Mouse (Mus musculus): ENCODE data around the gene Cask.
"Not testable (repeated sequence)": the region's sequence is repeated elsewhere in the genome, so short reads cannot be mapped to it uniquely, and the experiment has no call there.

Gene Cask

DNA sequence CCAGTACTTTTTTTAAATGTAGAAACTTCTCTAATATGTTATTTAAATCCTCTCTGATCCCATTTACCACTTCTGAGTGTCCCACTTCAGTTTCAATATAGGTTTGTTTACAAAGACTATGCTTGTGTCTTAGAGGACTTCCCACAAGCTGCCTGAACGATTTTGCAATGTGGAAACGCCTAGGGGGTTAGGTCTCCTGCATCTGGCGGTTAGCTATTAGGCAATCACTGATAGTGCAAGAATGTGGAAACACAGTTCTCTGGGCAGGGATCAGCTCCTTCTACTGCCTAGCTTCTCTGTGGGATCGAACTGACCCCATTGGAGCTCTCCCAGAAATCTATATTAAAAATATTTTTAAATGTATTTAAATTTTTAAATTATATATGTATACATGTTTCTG lies at the start of gene Cask:
Gene Cask (minus strand): TSS at position 83 of the 400 bp plus-strand sequence.
- no peak for DNase-seq (ENCODE audit: low spot score in 2 of 2)

DNA sequence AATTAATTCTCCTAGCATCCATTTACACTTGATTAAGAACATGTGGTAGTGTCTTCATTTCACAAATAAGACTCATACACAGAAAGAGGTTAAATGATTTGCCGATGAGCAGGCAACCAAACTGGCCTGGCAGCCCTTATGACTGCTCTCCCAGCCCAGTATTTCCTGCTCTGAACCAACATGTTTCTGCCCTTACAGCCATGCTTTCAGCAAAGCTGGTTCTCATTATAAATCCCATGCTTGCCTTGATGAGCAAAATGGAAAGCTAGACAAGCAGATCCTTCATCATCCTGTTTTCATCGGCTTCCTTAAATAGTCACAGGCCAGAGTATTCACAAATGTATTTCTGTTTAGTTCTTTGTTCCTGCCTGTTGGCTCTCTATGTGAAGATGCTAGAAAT lies 38.8 kb upstream of the Cask start:
- no peak for DNase-seq (ENCODE audit: low spot score in 2 of 2)

DNA sequence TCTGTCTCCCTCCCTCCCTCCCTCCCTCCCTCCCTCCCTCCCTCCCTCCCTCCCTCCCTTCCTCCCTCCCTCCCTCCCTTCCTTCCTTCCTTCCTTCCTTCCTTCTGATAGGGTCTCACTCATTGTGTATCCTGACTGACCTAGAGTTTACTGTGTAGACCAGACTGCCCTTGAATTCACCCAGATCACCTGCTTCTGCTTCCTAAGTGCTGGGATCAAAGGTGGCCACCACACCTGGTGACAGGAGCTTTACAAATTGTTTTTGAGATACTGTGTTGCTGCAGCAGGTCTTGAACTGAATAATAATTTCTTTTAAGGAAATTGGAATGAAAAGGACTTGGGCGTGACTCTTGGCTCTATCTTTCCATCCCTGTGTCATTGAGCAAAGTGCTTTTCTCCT lies 33.2 kb upstream of the Cask start:
- DNase-seq (ENCODE audit: low spot score in 2 of 2): no peak

- no peak for DNase-seq (ENCODE audit: low spot score in 2 of 2)
Observed at GRCm38 (mm10) chrX:13881969-13882368, 30.8 kb upstream of the Cask start.

GRCm38 (mm10) chrX:13860145-13860544 lies 9.0 kb upstream of the Cask start:
- no peak for DNase-seq (ENCODE audit: low spot score in 2 of 2)

DNA sequence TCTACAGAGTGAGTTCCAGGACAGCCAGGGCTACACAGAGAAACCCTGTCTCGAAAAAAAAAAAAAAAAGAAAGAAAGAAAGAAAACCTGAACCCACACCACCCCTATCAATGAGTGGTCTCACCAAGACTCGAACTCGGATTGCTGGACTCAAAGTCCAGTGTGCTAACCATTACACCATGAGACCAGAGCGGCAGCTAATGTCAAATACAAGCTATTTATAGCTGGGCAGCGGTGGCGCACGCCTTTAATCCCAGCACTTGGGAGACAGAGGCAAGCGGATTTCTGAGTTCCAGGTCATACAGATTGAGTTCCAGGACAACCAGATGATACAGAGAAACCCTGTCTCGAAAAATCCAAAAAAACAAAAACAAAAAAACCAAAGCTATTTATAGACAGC lies 7.9 kb upstream of the Cask start:
- DNase-seq (ENCODE audit: low spot score in 2 of 2): no peak

GRCm38 (mm10) chrX:13848473-13848872 lies 2.7 kb downstream of the Cask start:
- DNase-seq (ENCODE audit: low spot score in 2 of 2): no peak

- DNase-seq (ENCODE audit: low spot score in 2 of 2): peak in 1 of 2 experiments; percentile 2
Observed at GRCm38 (mm10) chrX:13847502-13847851, 3.7 kb downstream of the Cask start.

GRCm38 (mm10) chrX:13846653-13847501 lies 4.3 kb downstream of the Cask start:
- peak; percentile 77 to 80 for DNase-seq (ENCODE audit: low spot score in 2 of 2)

GRCm38 (mm10) chrX:13845858-13846652 lies 5.1 kb downstream of the Cask start:
- DNase-seq (ENCODE audit: low spot score in 2 of 2): peak; percentile 10 to 14

- peak in 1 of 2 experiments; percentile 4 for DNase-seq (ENCODE audit: low spot score in 2 of 2)
Observed at GRCm38 (mm10) chrX:13845141-13845857, 5.9 kb downstream of the Cask start.

- DNase-seq (ENCODE audit: low spot score in 2 of 2): no peak
Observed at GRCm38 (mm10) chrX:13822792-13823191, 28.4 kb downstream of the Cask start.

- no peak for DNase-seq (ENCODE audit: low spot score in 2 of 2)
Observed at GRCm38 (mm10) chrX:13798754-13799153, 52.4 kb downstream of the Cask start.

DNA sequence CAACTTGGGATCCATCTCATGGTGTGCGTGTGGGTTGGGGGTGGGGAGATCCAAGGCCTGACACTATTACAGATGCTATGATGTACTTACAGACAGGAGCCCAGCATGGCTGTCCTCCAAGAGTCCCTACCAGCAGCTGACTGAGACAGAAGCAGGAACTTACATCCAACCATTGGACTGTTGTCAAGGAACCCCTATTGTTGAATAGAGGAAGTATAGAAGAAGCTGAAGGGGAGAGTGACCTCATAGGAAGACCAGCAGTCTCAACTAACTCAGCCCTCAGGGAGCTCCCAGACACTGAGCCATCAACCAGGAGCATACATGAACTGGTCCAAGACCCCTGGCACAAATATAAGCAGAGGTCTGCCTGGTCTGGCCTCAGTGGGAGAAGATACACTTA lies 85.5 kb downstream of the Cask start:
- no peak for DNase-seq (ENCODE audit: low spot score in 2 of 2)

- no peak for DNase-seq (ENCODE audit: low spot score in 2 of 2)
Observed at GRCm38 (mm10) chrX:13765024-13765423, 86.1 kb downstream of the Cask start.

DNA sequence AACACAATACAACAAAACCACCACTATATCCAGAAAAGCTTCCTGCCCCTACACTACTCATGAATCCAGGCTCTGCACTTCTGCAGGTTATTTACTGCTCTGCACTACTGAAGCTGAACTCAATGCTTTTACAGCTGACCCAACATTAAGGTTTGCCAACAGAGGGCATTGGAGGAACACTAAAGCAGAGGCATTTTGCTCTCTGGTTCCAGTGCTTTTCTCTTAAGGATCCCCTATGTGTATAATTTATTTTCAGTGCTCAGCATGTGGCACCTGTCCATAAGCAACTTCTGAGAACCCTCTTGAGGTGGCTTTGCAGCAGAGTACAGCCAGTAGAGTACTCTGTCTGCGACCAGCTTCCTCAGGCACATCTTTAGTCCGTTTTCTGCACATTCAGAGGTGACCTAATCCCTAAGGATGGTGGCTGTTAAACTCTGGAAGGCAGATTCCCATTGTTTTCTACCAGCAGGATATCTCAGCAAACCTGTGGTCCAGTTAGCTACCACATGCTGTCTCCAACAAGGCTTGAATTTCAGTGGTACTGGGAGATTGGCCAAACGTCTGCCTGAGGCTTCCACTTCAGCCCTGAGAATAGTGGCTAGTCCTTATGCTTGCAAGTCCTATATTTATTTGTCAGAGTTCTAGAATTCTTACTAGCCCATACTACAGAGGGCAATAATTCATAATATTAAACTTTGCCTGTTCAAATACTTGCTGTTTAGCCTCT lies 93.7 kb downstream of the Cask start:
- DNase-seq (ENCODE audit: low spot score in 2 of 2): no peak

GRCm38 (mm10) chrX:13741110-13741509 lies 110.1 kb downstream of the Cask start:
- no peak for DNase-seq (ENCODE audit: low spot score in 2 of 2)

GRCm38 (mm10) chrX:13730785-13731184 lies 120.4 kb downstream of the Cask start:
- not testable (repeated sequence) for DNase-seq (ENCODE audit: low spot score in 2 of 2)

DNA sequence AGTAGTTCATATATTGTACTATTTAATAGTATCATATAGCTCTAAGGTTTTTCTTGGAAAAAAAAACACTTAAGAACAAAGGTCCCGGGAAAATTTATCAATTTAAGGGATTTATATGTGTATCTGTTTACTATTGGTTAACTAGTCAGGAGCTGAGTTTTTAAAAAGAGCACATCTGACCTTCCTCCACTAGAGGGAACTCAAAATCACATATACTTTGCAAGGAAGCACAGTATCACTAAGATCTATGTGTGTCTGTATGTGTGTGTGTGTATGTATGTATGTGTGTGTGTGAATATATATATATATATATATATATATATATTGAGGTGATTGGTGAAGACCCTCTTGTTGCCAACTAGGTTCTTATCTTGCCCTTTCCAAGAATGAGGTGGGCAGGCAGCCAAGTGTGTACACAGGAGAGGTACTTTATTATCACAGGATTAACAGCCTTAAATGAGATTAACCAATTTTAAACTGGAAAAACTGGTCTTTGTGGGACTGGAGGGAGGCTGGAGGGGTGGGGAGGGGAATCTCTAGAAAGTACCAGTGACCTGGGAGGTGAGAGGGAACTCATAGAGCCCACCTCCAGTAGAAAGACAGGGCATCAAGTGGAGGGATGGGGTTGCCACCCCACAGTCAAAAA lies 121.2 kb downstream of the Cask start:
- DNase-seq (ENCODE audit: low spot score in 2 of 2): no peak

GRCm38 (mm10) chrX:13725573-13726403 lies 125.4 kb downstream of the Cask start:
- DNase-seq (ENCODE audit: low spot score in 2 of 2): no peak
